Mouse (Mus musculus): Measurements from ENCODE around the gene Gm14327.
"Not testable (repeated sequence)": the region's sequence is repeated elsewhere in the genome, so short reads cannot be mapped to it uniquely, and the experiment has no call there.

Gene Gm14327

GRCm38 (mm10) chr2:177897046-177897578 lies at the start of gene Gm14327:
Gene Gm14327 (plus strand): TSS chr2:177897096.
- not testable (repeated sequence) for DNase-seq (ENCODE audit: low read depth, low spot score)

DNA sequence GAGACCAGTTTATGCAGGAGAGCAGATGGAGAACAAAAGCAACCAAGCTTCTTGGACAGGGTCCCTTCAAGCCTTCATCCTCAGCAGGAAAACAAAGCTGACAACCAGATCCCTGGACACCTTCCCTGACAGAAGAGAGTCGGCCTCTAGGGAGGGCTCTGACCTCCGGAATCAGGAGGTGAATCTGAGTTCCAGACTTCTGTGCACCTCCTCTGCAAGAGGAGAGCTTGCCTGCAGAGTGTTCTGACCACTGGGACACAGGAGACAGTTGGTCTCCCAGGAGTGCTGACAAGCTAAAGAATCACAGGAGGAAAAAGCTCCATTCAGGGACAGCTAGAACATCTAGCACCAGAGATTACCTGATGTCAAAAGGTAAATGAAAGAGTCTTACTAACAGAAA lies 34.6 kb upstream of the Gm14327 start:
- not testable (repeated sequence) for DNase-seq (ENCODE audit: low read depth, low spot score)

DNA sequence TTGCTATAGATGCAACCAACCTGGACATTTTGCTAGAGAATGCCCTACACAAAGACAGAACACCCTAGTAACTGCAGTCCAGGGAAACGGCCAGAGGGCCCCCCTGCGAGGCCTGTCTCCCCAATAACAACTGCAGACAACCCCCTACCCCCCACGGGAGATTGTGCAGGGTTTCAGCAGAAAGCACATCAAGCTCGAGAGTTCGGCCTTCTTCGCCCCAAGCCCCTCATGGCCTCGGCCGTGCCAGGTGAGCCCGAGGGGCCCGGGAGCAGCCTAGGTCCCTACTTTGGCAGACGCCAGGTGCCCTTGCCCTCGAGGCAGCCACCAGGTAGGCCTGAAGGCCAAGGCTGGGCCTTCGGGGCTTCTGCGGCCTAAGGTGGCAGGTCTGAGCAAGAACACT lies 9.2 kb upstream of the Gm14327 start:
- not testable (repeated sequence) for DNase-seq (ENCODE audit: low read depth, low spot score)

DNA sequence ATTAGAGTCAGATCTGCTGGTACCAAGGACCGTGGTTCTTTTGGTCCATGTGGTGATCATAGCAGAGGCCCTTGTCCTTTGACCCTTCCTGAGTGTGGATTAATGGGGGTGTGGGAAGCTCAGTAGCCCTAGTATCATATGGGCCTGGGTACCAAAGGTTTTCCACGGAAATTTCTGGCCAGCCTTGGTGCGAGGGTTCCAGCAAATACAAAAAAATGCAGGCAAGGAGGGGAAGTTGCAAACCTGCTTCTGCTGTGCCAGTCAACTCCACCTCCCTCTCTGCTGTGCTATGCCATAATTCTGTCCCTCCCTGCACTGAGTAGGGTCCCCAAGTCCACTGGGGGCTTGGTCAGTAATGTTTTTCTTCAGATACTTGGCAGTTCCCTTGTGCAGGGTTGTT lies 1.3 kb downstream of the Gm14327 start:
- DNase-seq (ENCODE audit: low read depth, low spot score) = not testable (repeated sequence)

GRCm38 (mm10) chr2:177903276-177903675 lies 6.4 kb downstream of the Gm14327 start:
- not testable (repeated sequence) for DNase-seq (ENCODE audit: low read depth, low spot score)

DNA sequence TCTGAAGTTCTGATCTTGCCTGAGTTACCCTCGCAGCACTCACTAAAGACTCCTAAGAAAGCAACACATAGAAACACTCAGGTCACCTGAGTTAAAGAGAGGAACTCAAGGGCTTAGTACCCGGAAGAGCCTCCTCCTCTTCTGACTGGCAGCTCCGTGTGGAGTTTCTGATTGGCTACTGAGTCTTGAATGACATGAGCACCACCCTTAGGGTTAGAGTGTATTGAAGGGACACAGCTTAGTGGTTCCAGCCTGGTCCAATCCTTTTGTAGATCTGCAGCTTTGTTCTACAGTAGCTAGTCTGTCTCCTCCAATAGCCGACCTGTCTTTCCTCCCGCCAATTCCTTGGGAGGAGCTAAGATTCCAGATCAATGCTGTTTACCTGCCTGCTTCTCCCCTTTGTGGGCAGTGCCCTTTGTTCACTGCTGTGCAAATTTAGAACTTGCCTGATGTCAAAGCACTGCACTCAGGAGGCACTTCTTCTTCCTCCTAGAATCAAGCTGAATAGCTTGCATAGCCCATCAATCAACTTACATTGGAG lies 28.7 kb downstream of the Gm14327 start, which contains the start of gene Zfp972:
Gene Zfp972, minus strand, starts transcription at position 51 of the 541 bp plus-strand sequence.
- DNase-seq (ENCODE audit: low read depth, low spot score) = not testable (repeated sequence)

Data from retina, postnatal 7 days (tissue).